Mouse (Mus musculus): ENCODE results near the gene Ninj1. TPM values are rescaled to one million over a fixed set of nuclear protein-coding genes. Genes with fewer than 3 reads are reported as not detected.

Ninj1 gene
- polyA plus RNA-seq, 1 experiment from 2014 or later, result 54.5 TPM

GRCm38 (mm10) chr13:49233792-49234572, 46.7 kb downstream of the Ninj1 start:
- no peak overlapping the region for H3K4me3 ChIP-seq (ENCODE audit: low read depth, low read length)
- H3K36me3 ChIP-seq (ENCODE audit: control insufficient read depth, insufficient read depth, low read length), result no peaks in the 10 kb centered on the region
- no peak overlapping the region for H3K27ac ChIP-seq (ENCODE audit: low read length)
- no peaks in the 10 kb centered on the region for H3K4me1 ChIP-seq (ENCODE audit: control insufficient read depth, insufficient read depth, low read length)
- no peaks in the 10 kb centered on the region for H3K9me3 ChIP-seq (ENCODE audit: control insufficient read depth, low read depth, low read length)
- no peak for ATAC-seq (ENCODE audit: insufficient number of reproducible peaks, insufficient read depth, low FRiP score, low read depth)
- 87% methylated on average over 8 of the region's 8 CpGs for WGBS
- no peak overlapping the region for H3K4me2 ChIP-seq (replicated peaks; ENCODE audit: low read depth, low read length)
- no peaks in the 10 kb centered on the region for H3K27me3 ChIP-seq (ENCODE audit: control insufficient read depth, insufficient read depth, low read length)
- no peak overlapping the region for H3K9ac ChIP-seq (replicated peaks; ENCODE audit: low read depth, low read length)

GRCm38 (mm10) chr13:49234711-49235110, 47.4 kb downstream of the Ninj1 start:
- H3K4me3 ChIP-seq (ENCODE audit: low read depth, low read length), result no peak overlapping the region
- H3K27me3 ChIP-seq (ENCODE audit: control insufficient read depth, insufficient read depth, low read length), result no peaks in the 10 kb centered on the region
- H3K4me1 ChIP-seq (ENCODE audit: control insufficient read depth, insufficient read depth, low read length), result no peaks in the 10 kb centered on the region

DNA sequence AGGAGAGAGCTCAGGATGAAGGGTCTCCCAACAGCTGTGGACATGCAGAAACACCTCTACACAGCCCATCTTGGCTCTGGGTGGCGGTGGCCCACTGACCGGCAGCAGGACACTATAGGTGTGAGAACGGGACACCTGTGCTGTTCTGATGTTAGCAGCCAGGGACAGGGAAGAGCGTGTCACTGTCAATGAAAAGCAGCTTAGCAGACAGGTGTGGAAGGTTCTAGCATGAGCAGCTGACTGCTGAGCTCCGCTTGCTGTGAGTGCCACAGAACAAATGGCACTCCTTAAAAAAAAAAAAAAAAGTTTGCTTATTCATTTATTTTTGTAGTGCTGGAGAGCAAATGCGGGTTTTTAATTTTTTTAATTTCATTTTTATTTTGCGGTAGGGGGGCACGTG, 50.3 kb downstream of the Ninj1 start:
- Histone ChIP-seq H3K9ac (replicated peaks; ENCODE audit: low read depth, low read length) (no peak overlapping the region), H3K27me3 (ENCODE audit: control insufficient read depth, insufficient read depth, low read length) (no peaks in the 10 kb centered on the region), H3K27ac (ENCODE audit: low read length) (no peak overlapping the region), H3K4me2 (replicated peaks; ENCODE audit: low read depth, low read length) (no peak overlapping the region), H3K4me3 (ENCODE audit: low read depth, low read length) (no peak overlapping the region), H3K9me3 (ENCODE audit: control insufficient read depth, low read depth, low read length) (no peaks in the 10 kb centered on the region), H3K36me3 (ENCODE audit: control insufficient read depth, insufficient read depth, low read length) (no peaks in the 10 kb centered on the region), H3K4me1 (ENCODE audit: control insufficient read depth, insufficient read depth, low read length) (no peaks in the 10 kb centered on the region)
- 86% methylated on average over 8 of the region's 8 CpGs for WGBS
- no peak for ATAC-seq (ENCODE audit: insufficient number of reproducible peaks, insufficient read depth, low FRiP score, low read depth)

More at GRCm38 (mm10) chr13:49234711-49235110, 47.4 kb downstream of the Ninj1 start:
- WGBS, result 94% methylated on average over 4 of the region's 4 CpGs
- Histone ChIP-seq H3K27ac (ENCODE audit: low read length) (no peak overlapping the region), H3K9ac (replicated peaks; ENCODE audit: low read depth, low read length) (no peak overlapping the region), H3K4me2 (replicated peaks; ENCODE audit: low read depth, low read length) (no peak overlapping the region), H3K36me3 (ENCODE audit: control insufficient read depth, insufficient read depth, low read length) (no peaks in the 10 kb centered on the region), H3K9me3 (ENCODE audit: control insufficient read depth, low read depth, low read length) (no peaks in the 10 kb centered on the region)
- ATAC-seq (ENCODE audit: insufficient number of reproducible peaks, insufficient read depth, low FRiP score, low read depth), result no peak

DNA sequence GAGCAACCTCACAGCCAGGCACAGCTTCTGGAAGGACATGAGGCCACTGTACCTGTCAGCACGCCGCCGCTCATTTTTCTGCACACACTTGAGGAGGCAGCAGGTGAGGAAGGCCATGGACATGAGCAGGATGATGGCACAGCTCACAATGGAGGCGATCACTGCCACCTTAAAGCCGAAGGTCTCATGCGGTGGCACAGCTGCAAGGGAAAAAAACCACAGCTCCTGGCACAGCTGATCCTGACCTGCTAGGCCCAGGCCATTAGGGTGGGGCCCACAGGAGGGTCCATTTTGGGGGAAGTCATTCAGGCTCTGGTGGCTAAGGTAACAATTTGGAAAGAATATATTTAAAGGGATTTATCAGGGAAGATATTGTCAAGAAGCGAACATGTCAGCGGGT, 51.5 kb downstream of the Ninj1 start:
- Histone ChIP-seq H3K9me3 (ENCODE audit: control insufficient read depth, low read depth, low read length) (no peaks in the 10 kb centered on the region), H3K36me3 (ENCODE audit: control insufficient read depth, insufficient read depth, low read length) (no peaks in the 10 kb centered on the region), H3K4me2 (replicated peaks; ENCODE audit: low read depth, low read length) (no peak overlapping the region), H3K4me3 (ENCODE audit: low read depth, low read length) (no peak overlapping the region), H3K27me3 (ENCODE audit: control insufficient read depth, insufficient read depth, low read length) (no peaks in the 10 kb centered on the region), H3K4me1 (ENCODE audit: control insufficient read depth, insufficient read depth, low read length) (no peaks in the 10 kb centered on the region), H3K9ac (replicated peaks; ENCODE audit: low read depth, low read length) (no peak overlapping the region), H3K27ac (ENCODE audit: low read length) (no peak overlapping the region)
- WGBS, result 89% methylated on average over 8 of the region's 8 CpGs
- no peak for ATAC-seq (ENCODE audit: insufficient number of reproducible peaks, insufficient read depth, low FRiP score, low read depth)

- WGBS, result 65% methylated on average over 9 of the region's 9 CpGs
- Histone ChIP-seq H3K9ac (replicated peaks; ENCODE audit: low read depth, low read length) (no peak overlapping the region), H3K27me3 (ENCODE audit: control insufficient read depth, insufficient read depth, low read length) (0 out of 2 replicates have a peak, but pooled peaks cover 7% of the 10 kb centered on the region), H3K9me3 (ENCODE audit: control insufficient read depth, low read depth, low read length) (no peaks in the 10 kb centered on the region), H3K4me2 (replicated peaks; ENCODE audit: low read depth, low read length) (no peak overlapping the region), H3K4me1 (ENCODE audit: control insufficient read depth, insufficient read depth, low read length) (no peaks in the 10 kb centered on the region), H3K36me3 (ENCODE audit: control insufficient read depth, insufficient read depth, low read length) (no peaks in the 10 kb centered on the region), H3K4me3 (ENCODE audit: low read depth, low read length) (no peak overlapping the region), H3K27ac (ENCODE audit: low read length) (no peak overlapping the region)
- no peak for ATAC-seq (ENCODE audit: insufficient number of reproducible peaks, insufficient read depth, low FRiP score, low read depth)
Measured at GRCm38 (mm10) chr13:49242321-49243065, 55.2 kb downstream of the Ninj1 start.

- WGBS, result 92% methylated on average over 2 of the region's 2 CpGs
- Histone ChIP-seq H3K4me1 (ENCODE audit: control insufficient read depth, insufficient read depth, low read length) (no peaks in the 10 kb centered on the region), H3K4me2 (replicated peaks; ENCODE audit: low read depth, low read length) (no peak overlapping the region), H3K9ac (replicated peaks; ENCODE audit: low read depth, low read length) (no peak overlapping the region), H3K36me3 (ENCODE audit: control insufficient read depth, insufficient read depth, low read length) (no peaks in the 10 kb centered on the region), H3K9me3 (ENCODE audit: control insufficient read depth, low read depth, low read length) (no peaks in the 10 kb centered on the region), H3K27ac (ENCODE audit: low read length) (no peak overlapping the region), H3K27me3 (ENCODE audit: control insufficient read depth, insufficient read depth, low read length) (peaks cover 14% of the 10 kb centered on the region; the same call in 1 of the 2 replicates), H3K4me3 (ENCODE audit: low read depth, low read length) (no peak overlapping the region)
- ATAC-seq (ENCODE audit: insufficient number of reproducible peaks, insufficient read depth, low FRiP score, low read depth), result no peak
Measured at GRCm38 (mm10) chr13:49243492-49243891, 56.2 kb downstream of the Ninj1 start.

DNA sequence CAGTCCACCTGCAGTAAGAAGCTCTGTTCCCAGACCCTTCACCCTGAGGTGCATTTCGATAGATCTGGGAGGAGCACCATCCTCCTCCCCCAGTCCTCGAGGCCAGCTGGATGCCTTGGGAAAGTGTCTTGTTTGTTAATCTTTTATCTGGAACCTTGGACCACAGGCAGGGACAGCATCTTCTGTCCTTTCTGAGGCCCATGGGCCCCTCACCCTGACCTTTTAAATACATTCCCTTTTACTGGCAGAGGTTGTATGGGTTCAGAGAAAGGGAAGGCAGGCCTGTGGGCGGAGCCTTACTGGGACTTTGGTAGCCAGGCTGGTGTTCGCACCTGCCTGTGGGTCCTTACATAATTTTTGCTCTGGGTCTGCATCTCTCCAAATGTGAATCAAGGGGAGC, 58.0 kb downstream of the Ninj1 start:
- ATAC-seq (ENCODE audit: insufficient number of reproducible peaks, insufficient read depth, low FRiP score, low read depth), result no peak
- H3K36me3 ChIP-seq (ENCODE audit: control insufficient read depth, insufficient read depth, low read length), result no peaks in the 10 kb centered on the region
- 51% methylated on average over 4 of the region's 4 CpGs for WGBS

More for the DNA sequence above, 58.0 kb downstream of the Ninj1 start:
- H3K4me1 ChIP-seq (ENCODE audit: control insufficient read depth, insufficient read depth, low read length), result no peaks in the 10 kb centered on the region
- no peaks in the 10 kb centered on the region for H3K9me3 ChIP-seq (ENCODE audit: control insufficient read depth, low read depth, low read length)
- H3K27ac ChIP-seq (ENCODE audit: low read length), result no peak overlapping the region
- H3K27me3 ChIP-seq (ENCODE audit: control insufficient read depth, insufficient read depth, low read length), result peaks cover 14% of the 10 kb centered on the region; the same call in 1 of the 2 replicates
- H3K4me3 ChIP-seq (ENCODE audit: low read depth, low read length), result no peak overlapping the region
- no peak overlapping the region for H3K4me2 ChIP-seq (replicated peaks; ENCODE audit: low read depth, low read length)
- H3K9ac ChIP-seq (replicated peaks; ENCODE audit: low read depth, low read length), result no peak overlapping the region

All from stomach, embryonic 14.5 days (tissue).